Mouse (Mus musculus) MEL (cell line): ENCODE measurements around the gene Rims3.

Source experiments
- HCFC1 ChIP-seq: IDR thresholded peaks from 2 replicates; pipeline ENCODE4 v1.6.1; 2012; ENCODE audit warnings: low read depth, mild to moderate bottlenecking, inconsistent platforms, low read length, improper control_type of control experiment, moderate library complexity
- KAT2A ChIP-seq: conservative IDR thresholded peaks from 2 replicates; pipeline ENCODE4 v1.6.1; 2012; ENCODE audit warnings: low read depth, low read length, improper control_type of control experiment, inconsistent platforms
- MYC ChIP-seq: IDR thresholded peaks from 2 replicates; pipeline ENCODE4 v1.6.1; 2011; ENCODE audit warnings: low read depth, mild to moderate bottlenecking, low read length, improper control_type of control experiment, moderate library complexity
- POLR2AphosphoS5 ChIP-seq: IDR thresholded peaks from 2 replicates; pipeline ENCODE4 v1.6.1; 2012; ENCODE audit warnings: low read depth, borderline replicate concordance, mild to moderate bottlenecking, inconsistent platforms, low read length, moderate library complexity, mixed read lengths
- TBP ChIP-seq: IDR thresholded peaks from 2 replicates; pipeline ENCODE4 v1.8.0; 2011; ENCODE audit warnings: low read depth, low read length, improper control_type of control experiment
- USF2 ChIP-seq, 2 experiments: IDR thresholded peaks; 2 replicates each; pipeline ENCODE4 v1.6.1; 2011 to 2012; ENCODE audit warnings: improper control_type of control experiment in 2 of 2, low read length in 2 of 2, borderline replicate concordance in 1 of 2, inconsistent platforms in 1 of 2, low read depth in 1 of 2, mild to moderate bottlenecking in 1 of 2; ENCODE audit not compliant: insufficient read depth in 1 of 2

DNA sequence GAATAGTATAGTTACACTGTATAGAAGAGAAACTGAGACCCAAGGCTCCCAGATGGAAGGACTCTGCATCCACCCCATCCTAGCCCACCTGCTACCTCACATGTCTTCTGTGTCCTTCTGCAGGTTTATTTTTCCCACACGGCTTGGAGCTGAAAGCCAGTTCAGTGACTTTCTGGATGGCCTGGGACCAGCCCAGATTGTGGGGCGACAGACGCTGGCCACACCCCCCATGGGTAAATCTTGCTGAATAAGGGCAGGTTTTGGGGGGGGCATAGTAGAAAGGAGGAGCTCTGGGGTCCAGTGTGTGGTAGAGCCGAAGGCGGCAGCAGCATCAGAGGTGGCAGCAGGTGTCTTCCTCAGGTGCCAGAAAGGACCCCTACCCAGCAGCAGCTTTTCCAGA, 32.2 kb downstream of the Rims3 start:
- TF ChIP-seq KAT2A (no peak), HCFC1 (no peak), USF2 (IDR thresholded peaks at IDR 0.05; ENCODE audit: borderline replicate concordance in 1 of 2, insufficient read depth in 1 of 2, low read depth in 1 of 2, low read length in 2 of 2) (no peak), POLR2AphosphoS5 (no peak), MYC (no peak), TBP (no peak)
